ENCODE assay signal across 28 mouse cellular contexts in the genomic region with DNA sequence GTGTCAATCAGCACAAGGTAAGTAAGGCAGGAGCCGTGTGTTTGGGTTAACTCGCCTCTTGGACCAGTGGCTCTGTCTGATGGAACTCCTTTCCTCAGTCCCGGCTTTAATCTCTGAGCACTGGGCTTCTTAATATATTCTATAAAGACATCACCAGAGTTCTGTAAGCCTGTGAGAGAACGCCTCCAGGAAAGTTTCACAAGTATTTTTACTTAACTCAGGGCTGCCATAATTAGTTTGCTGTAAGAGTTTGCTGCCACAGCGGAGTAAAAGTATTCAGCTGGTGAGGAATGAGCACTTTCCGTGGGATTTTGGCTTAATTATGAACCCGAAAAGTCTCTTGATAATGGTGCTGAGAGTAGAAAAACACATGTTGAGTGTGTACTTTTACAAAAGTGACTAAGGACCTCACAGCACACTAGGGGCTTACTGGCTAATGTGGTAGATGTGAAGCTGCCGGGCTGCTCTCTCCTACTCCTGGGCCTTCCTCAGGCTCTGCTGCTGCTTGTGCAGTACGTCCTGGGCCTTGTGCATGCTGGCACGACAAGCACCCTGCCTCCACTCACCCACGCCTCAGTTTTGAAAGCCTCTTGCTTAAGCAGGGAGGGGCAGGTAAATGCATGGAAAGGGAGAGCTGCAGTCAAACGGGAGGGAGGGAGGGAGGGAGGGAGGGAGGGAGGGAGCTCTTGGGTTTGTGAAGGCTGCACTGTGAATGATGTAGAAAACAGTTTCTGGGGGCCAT. TPM values are rescaled to one million over a fixed set of nuclear protein-coding genes. Genes with fewer than 3 reads are reported as not detected.
A peak's percentile ranks its signal among the peaks of the same experiment; 100 is the strongest.
DNase-seq lines count a peak whose midpoint lies in the region; ATAC-seq and TF ChIP-seq lines count a peak whose summit lies in the region.
"Had no signal": no experiment of that assay in that cellular context is flagged by ENCODE, and none has a peak within 500 bp of the region (broad histone marks: within the 10 kb centered on the region; RNA-seq: fewer than 3 reads in every experiment).

No protein-coding gene starts in this region.

- intact Hi-C loops in left cerebral cortex, adult 2 months (cut with DNase I) = no loop called here
- intact Hi-C loops in left cerebral cortex, postnatal 4 days (cut with DNase I) = no loop called here

- DNase-seq in left cerebral cortex, adult 2 months (ENCODE audit: extremely low spot score in 1 of 2, low spot score in 2 of 2) = no peak
- no peak for DNase-seq in left cerebral cortex, postnatal 4 days
- DNase-seq in adipocyte (ENCODE audit: low spot score) = peak; percentile 19
- peak; percentile 63 for DNase-seq in brain, adult 2 months (ENCODE audit: low read depth, low spot score)
- peak; percentile 55 for DNase-seq in telencephalon, adult 2 months (ENCODE audit: low read depth, low spot score)
- DNase-seq: adrenal gland, postnatal 10 days; adrenal gland, postnatal 36 days; cerebellum, adult 11 months; cerebellum, adult 9-11 months; embryo, embryonic 11 days; gastrocnemius, postnatal 25 days; heart, adult 2 months; heart, postnatal 14 days; heart, postnatal 4 days had no signal

- TF ChIP-seq CTCF in left cerebral cortex, adult 2 months (IDR thresholded peaks at IDR 0.05) = no peak

- H3K4me3 ChIP-seq in left cerebral cortex, adult 2 months = no peak overlapping the region
- H3K4me3 ChIP-seq: embryonic facial prominence, embryonic 10.5 days; embryonic facial prominence, embryonic 13.5 days; erythroblast, embryonic 14.5 days; forebrain, embryonic 10.5 days; forebrain, embryonic 13.5 days; heart, adult 2 months; heart, embryonic 10.5 days; heart, embryonic 13.5 days had no signal

- ATAC-seq in CD4-positive, CD25-positive, alpha-beta regulatory T cell, adult 4 months = no peak
- ATAC-seq: activated CD4-positive, CD25-positive, alpha-beta regulatory T cell, adult 4 months; forebrain, embryonic 13.5 days; forebrain, embryonic 16.5 days; hindbrain, postnatal 0 days; inflammation-experienced regulatory T-cells, adult 6 months had no signal

- H3K27ac ChIP-seq in left cerebral cortex, adult 2 months = peak overlapping the region; percentile 57; the same call in 1 of the 2 replicates
- H3K27ac ChIP-seq: embryonic facial prominence, embryonic 10.5 days; embryonic facial prominence, embryonic 13.5 days; forebrain, embryonic 10.5 days; forebrain, embryonic 13.5 days; heart, adult 2 months; heart, embryonic 10.5 days; heart, embryonic 13.5 days; hindbrain, embryonic 14.5 days; hindbrain, postnatal 0 days had no signal

RNA-seq across cellular contexts. Expression of gene Wdr48, which starts 7.9 kb away (rescaled TPM):
- total RNA-seq in left cerebral cortex, adult 2 months (2021) = 10 to 100 TPM; 79.3 to 85.8 TPM
- total RNA-seq in left cerebral cortex, postnatal 4 days (2021) = 10 to 100 TPM; 76.4 to 80.4 TPM
- polyA plus RNA-seq in CD4-positive, CD25-positive, alpha-beta regulatory T cell, adult 4 months (2017; shearing (Covaris generic)) = 10 to 100 TPM; 38.6 to 46.9 TPM

RNA-seq across cellular contexts. Expression of gene Gorasp1, which starts 34.8 kb away (rescaled TPM):
- total RNA-seq in left cerebral cortex, adult 2 months (2021) = 10 to 100 TPM; 30.7 to 38.0 TPM
- 10 to 100 TPM; 20.2 to 22.8 TPM for total RNA-seq in left cerebral cortex, postnatal 4 days (2021)
- polyA plus RNA-seq in CD4-positive, CD25-positive, alpha-beta regulatory T cell, adult 4 months (2017; shearing (Covaris generic)) = 1 to 10 TPM; 3.6 to 7.5 TPM

RNA-seq across cellular contexts. Expression of gene Ttc21a, which starts 34.8 kb away (rescaled TPM):
- under 1 TPM; 0.45 to 0.77 TPM for total RNA-seq in left cerebral cortex, adult 2 months (2021)
- 1 to 10 TPM; 1.4 to 1.5 TPM for total RNA-seq in left cerebral cortex, postnatal 4 days (2021)
- polyA plus RNA-seq in CD4-positive, CD25-positive, alpha-beta regulatory T cell, adult 4 months (2017; shearing (Covaris generic)) = under 1 TPM in 1 of 2 experiments, not detected in 1; 0.15 TPM
- total RNA-seq: gastrocnemius, adult 8-10 months; gastrocnemius, postnatal 25 days; heart, adult 2 months had no signal
- polyA plus RNA-seq: activated CD4-positive, CD25-positive, alpha-beta regulatory T cell, adult 4 months; erythroblast, embryonic 14.5 days; inflammation-experienced regulatory T-cells, adult 6 months had no signal

Comparison
In these comparisons a context has a peak if more than half of its experiments do, and no peak if none do; other contexts are left out.
1. DNase-seq: peak in adipocyte (single experiment), brain, adult 2 months (single experiment) and telencephalon, adult 2 months (single experiment); none in left cerebral cortex, adult 2 months (0 of 2) and left cerebral cortex, postnatal 4 days (single experiment).